Mouse (Mus musculus): ENCODE data around the gene Gm49601.

Gene Gm49601

GRCm38 (mm10) chr16:18608226-18608625 lies 18.0 kb downstream of the Gm49601 start:
- DNase-seq (ENCODE audit: low read depth, low spot score): no peak

- DNase-seq (ENCODE audit: low read depth, low spot score): no peak
Observed at GRCm38 (mm10) chr16:18605705-18606104, 20.5 kb downstream of the Gm49601 start.

- DNase-seq (ENCODE audit: low read depth, low spot score): no peak
Observed at GRCm38 (mm10) chr16:18604267-18604701, 21.9 kb downstream of the Gm49601 start.

GRCm38 (mm10) chr16:18601447-18601846 lies 24.8 kb downstream of the Gm49601 start:
- DNase-seq (ENCODE audit: low read depth, low spot score): no peak

- DNase-seq (ENCODE audit: low read depth, low spot score): no peak
Observed at GRCm38 (mm10) chr16:18598006-18598405, 28.2 kb downstream of the Gm49601 start.

- DNase-seq (ENCODE audit: low read depth, low spot score): no peak
Observed at GRCm38 (mm10) chr16:18596255-18596654, 30.0 kb downstream of the Gm49601 start.

- DNase-seq (ENCODE audit: low read depth, low spot score): no peak
Observed at GRCm38 (mm10) chr16:18593930-18594329, 32.3 kb downstream of the Gm49601 start.

- peak; percentile 30 for DNase-seq (ENCODE audit: low read depth, low spot score)
Observed at GRCm38 (mm10) chr16:18591047-18592018, 34.9 kb downstream of the Gm49601 start.

- DNase-seq (ENCODE audit: low read depth, low spot score): peak; percentile 64
Observed at GRCm38 (mm10) chr16:18589804-18590790, 36.1 kb downstream of the Gm49601 start, which contains the start of gene Tbx1. Gene Tbx1, minus strand, starts transcription at chr16:18590671.

GRCm38 (mm10) chr16:18589080-18589621 lies 37.1 kb downstream of the Gm49601 start:
- DNase-seq (ENCODE audit: low read depth, low spot score): no peak

- no peak for DNase-seq (ENCODE audit: low read depth, low spot score)
Observed at GRCm38 (mm10) chr16:18588738-18589055, 37.5 kb downstream of the Gm49601 start.

- DNase-seq (ENCODE audit: low read depth, low spot score): no peak
Observed at GRCm38 (mm10) chr16:18587847-18588737, 38.1 kb downstream of the Gm49601 start.

- no peak for DNase-seq (ENCODE audit: low read depth, low spot score)
Observed at GRCm38 (mm10) chr16:18586906-18587546, 39.2 kb downstream of the Gm49601 start.

- no peak for DNase-seq (ENCODE audit: low read depth, low spot score)
Observed at GRCm38 (mm10) chr16:18586076-18586905, 39.9 kb downstream of the Gm49601 start.

GRCm38 (mm10) chr16:18585676-18586075 lies 40.6 kb downstream of the Gm49601 start:
- no peak for DNase-seq (ENCODE audit: low read depth, low spot score)

GRCm38 (mm10) chr16:18584901-18585510 lies 41.2 kb downstream of the Gm49601 start:
- no peak for DNase-seq (ENCODE audit: low read depth, low spot score)

GRCm38 (mm10) chr16:18583673-18584357 lies 42.4 kb downstream of the Gm49601 start:
- DNase-seq (ENCODE audit: low read depth, low spot score): no peak

GRCm38 (mm10) chr16:18583169-18583568 lies 43.1 kb downstream of the Gm49601 start:
- DNase-seq (ENCODE audit: low read depth, low spot score): no peak
